21 mouse cellular contexts compared by ENCODE assay signal in genomic region chr4:59429128-59429527, GRCm38 (mm10).
"Had no signal": no experiment of that assay in that cellular context is flagged by ENCODE, and none has a peak within 500 bp of the region (broad histone marks: within the 10 kb centered on the region; RNA-seq: fewer than 3 reads in every experiment).

No protein-coding gene starts in this region.

- H3K4me1 ChIP-seq: intestine, embryonic 15.5 days; kidney, embryonic 15.5 days; limb, embryonic 15.5 days had no signal

- H3K9me3 ChIP-seq: intestine, embryonic 15.5 days; kidney, embryonic 15.5 days; limb, embryonic 12.5 days; limb, embryonic 15.5 days; lung, embryonic 15.5 days; stomach, embryonic 15.5 days had no signal

- H3K4me2 ChIP-seq: intestine, embryonic 15.5 days; kidney, embryonic 15.5 days; limb, embryonic 12.5 days; limb, embryonic 15.5 days; lung, embryonic 15.5 days; stomach, embryonic 15.5 days had no signal

- H3K27me3 ChIP-seq: intestine, embryonic 15.5 days; kidney, embryonic 15.5 days; limb, embryonic 12.5 days; limb, embryonic 15.5 days; lung, embryonic 15.5 days; stomach, embryonic 15.5 days had no signal

- H3K27ac ChIP-seq: intestine, embryonic 15.5 days; kidney, embryonic 15.5 days; left cerebral cortex, adult 2 months; limb, embryonic 12.5 days; limb, embryonic 15.5 days; lung, embryonic 15.5 days; stomach, embryonic 15.5 days had no signal

- H3K9ac ChIP-seq: intestine, embryonic 15.5 days; kidney, embryonic 15.5 days; limb, embryonic 12.5 days; limb, embryonic 15.5 days; lung, embryonic 15.5 days; stomach, embryonic 15.5 days had no signal

- H3K4me3 ChIP-seq: intestine, embryonic 15.5 days; kidney, embryonic 15.5 days; left cerebral cortex, adult 2 months; limb, embryonic 12.5 days; limb, embryonic 15.5 days; lung, embryonic 15.5 days; stomach, embryonic 15.5 days had no signal

- DNase-seq: kidney, adult 11 months; kidney, adult 8-10 months; kidney, postnatal 10 days; kidney, postnatal 36 days; layer of hippocampus, postnatal 36 days; left cerebral cortex, postnatal 4 days; lung, adult 18-20 months; lung, postnatal 10 days; lung, postnatal 36 days; midbrain, embryonic 14.5 days; right cerebral cortex, adult 18-20 months; right cerebral cortex, postnatal 25 days; spleen, adult 18-20 months; thymus, postnatal 25 days had no signal

- ATAC-seq: intestine, embryonic 15.5 days had no signal

- H3K36me3 ChIP-seq: intestine, embryonic 15.5 days; kidney, embryonic 15.5 days; limb, embryonic 12.5 days; limb, embryonic 15.5 days; lung, embryonic 15.5 days; stomach, embryonic 15.5 days had no signal
